Mouse (Mus musculus): ENCODE measurements around the gene Gm44965.
"Not testable (repeated sequence)": the region's sequence is repeated elsewhere in the genome, so short reads cannot be mapped to it uniquely, and the experiment has no call there.

Gene Gm44965

GRCm38 (mm10) chr6:48610657-48611056 is 16.9 kb downstream of the Gm44965 start:
- in situ Hi-C loops (cut with MboI; ENCODE audit: low pct_unique_long_range_greater_than_20kb in 1 of 2, low sequenced_read_pairs in 2 of 2, unreplicated experiment in 1 of 2), result no loop called here

GRCm38 (mm10) chr6:48613464-48613863 is 19.7 kb downstream of the Gm44965 start:
- in situ Hi-C loops (cut with MboI; ENCODE audit: low pct_unique_long_range_greater_than_20kb in 1 of 2, low sequenced_read_pairs in 2 of 2, unreplicated experiment in 1 of 2), result no loop called here

GRCm38 (mm10) chr6:48614756-48615155 is 21.0 kb downstream of the Gm44965 start:
- in situ Hi-C loops (cut with MboI; ENCODE audit: low pct_unique_long_range_greater_than_20kb in 1 of 2, low sequenced_read_pairs in 2 of 2, unreplicated experiment in 1 of 2), result no loop called here

GRCm38 (mm10) chr6:48620031-48620430 is 26.3 kb downstream of the Gm44965 start:
- in situ Hi-C loops (cut with MboI; ENCODE audit: low pct_unique_long_range_greater_than_20kb in 1 of 2, low sequenced_read_pairs in 2 of 2, unreplicated experiment in 1 of 2), result no loop called here

- in situ Hi-C loops (cut with MboI; ENCODE audit: low pct_unique_long_range_greater_than_20kb in 1 of 2, low sequenced_read_pairs in 2 of 2, unreplicated experiment in 1 of 2), result not testable (repeated sequence)
These were observed 28.6 kb downstream of the Gm44965 start for GRCm38 (mm10) chr6:48622186-48622843.

GRCm38 (mm10) chr6:48623460-48623859 is 29.7 kb downstream of the Gm44965 start:
- in situ Hi-C loops (cut with MboI; ENCODE audit: low pct_unique_long_range_greater_than_20kb in 1 of 2, low sequenced_read_pairs in 2 of 2, unreplicated experiment in 1 of 2), result no loop called here

GRCm38 (mm10) chr6:48626464-48626863 is 32.7 kb downstream of the Gm44965 start, which contains the start of gene AI854703:
Gene AI854703 (plus strand): TSS chr6:48626764.
- in situ Hi-C loops (cut with MboI; ENCODE audit: low pct_unique_long_range_greater_than_20kb in 1 of 2, low sequenced_read_pairs in 2 of 2, unreplicated experiment in 1 of 2), result no loop called here

GRCm38 (mm10) chr6:48626984-48627383 is 33.2 kb downstream of the Gm44965 start:
- in situ Hi-C loops (cut with MboI; ENCODE audit: low pct_unique_long_range_greater_than_20kb in 1 of 2, low sequenced_read_pairs in 2 of 2, unreplicated experiment in 1 of 2), result no loop called here

GRCm38 (mm10) chr6:48627511-48627924 is 33.8 kb downstream of the Gm44965 start:
- in situ Hi-C loops (cut with MboI; ENCODE audit: low pct_unique_long_range_greater_than_20kb in 1 of 2, low sequenced_read_pairs in 2 of 2, unreplicated experiment in 1 of 2), result no loop called here

GRCm38 (mm10) chr6:48628377-48628776 is 34.6 kb downstream of the Gm44965 start:
- in situ Hi-C loops (cut with MboI; ENCODE audit: low pct_unique_long_range_greater_than_20kb in 1 of 2, low sequenced_read_pairs in 2 of 2, unreplicated experiment in 1 of 2), result no loop called here

GRCm38 (mm10) chr6:48628808-48629660 is 35.3 kb downstream of the Gm44965 start:
- in situ Hi-C loops (cut with MboI; ENCODE audit: low pct_unique_long_range_greater_than_20kb in 1 of 2, low sequenced_read_pairs in 2 of 2, unreplicated experiment in 1 of 2), result no loop called here

GRCm38 (mm10) chr6:48629661-48630034 is 35.9 kb downstream of the Gm44965 start:
- in situ Hi-C loops (cut with MboI; ENCODE audit: low pct_unique_long_range_greater_than_20kb in 1 of 2, low sequenced_read_pairs in 2 of 2, unreplicated experiment in 1 of 2), result loop anchor here in 1 of 2 experiments (10.0 kb wide), 1 partner anchor 85 kb away; no protein-coding TSS in a partner anchor

GRCm38 (mm10) chr6:48630831-48631230 is 37.1 kb downstream of the Gm44965 start:
- in situ Hi-C loops (cut with MboI; ENCODE audit: low pct_unique_long_range_greater_than_20kb in 1 of 2, low sequenced_read_pairs in 2 of 2, unreplicated experiment in 1 of 2), result loop anchor here in 1 of 2 experiments (10.0 kb wide), 1 partner anchor 86 kb away; no protein-coding TSS in a partner anchor

- in situ Hi-C loops (cut with MboI; ENCODE audit: low pct_unique_long_range_greater_than_20kb in 1 of 2, low sequenced_read_pairs in 2 of 2, unreplicated experiment in 1 of 2), result loop anchor here in 1 of 2 experiments (10.0 kb wide), 1 partner anchor 90 kb away; no protein-coding TSS in a partner anchor
These were observed 41.4 kb downstream of the Gm44965 start for GRCm38 (mm10) chr6:48635105-48635504.

GRCm38 (mm10) chr6:48636515-48636914 is 42.8 kb downstream of the Gm44965 start:
- in situ Hi-C loops (cut with MboI; ENCODE audit: low pct_unique_long_range_greater_than_20kb in 1 of 2, low sequenced_read_pairs in 2 of 2, unreplicated experiment in 1 of 2), result loop anchor here in 1 of 2 experiments (10.0 kb wide), 1 partner anchor 92 kb away; no protein-coding TSS in a partner anchor

GRCm38 (mm10) chr6:48637811-48638500 is 44.2 kb downstream of the Gm44965 start:
- in situ Hi-C loops (cut with MboI; ENCODE audit: low pct_unique_long_range_greater_than_20kb in 1 of 2, low sequenced_read_pairs in 2 of 2, unreplicated experiment in 1 of 2), result loop anchor here in 1 of 2 experiments (10.0 kb wide), 1 partner anchor 93 kb away; no protein-coding TSS in a partner anchor

- in situ Hi-C loops (cut with MboI; ENCODE audit: low pct_unique_long_range_greater_than_20kb in 1 of 2, low sequenced_read_pairs in 2 of 2, unreplicated experiment in 1 of 2), result loop anchor here in 1 of 2 experiments (10.0 kb wide), 1 partner anchor 94 kb away; no protein-coding TSS in a partner anchor
These were observed 44.8 kb downstream of the Gm44965 start for GRCm38 (mm10) chr6:48638553-48638952.

- in situ Hi-C loops (cut with MboI; ENCODE audit: low pct_unique_long_range_greater_than_20kb in 1 of 2, low sequenced_read_pairs in 2 of 2, unreplicated experiment in 1 of 2), result loop anchor here in 1 of 2 experiments (10.0 kb wide), 1 partner anchor 123 kb away; no protein-coding TSS in a partner anchor
These were observed 47.6 kb downstream of the Gm44965 start for GRCm38 (mm10) chr6:48641391-48641790.
